Mouse (Mus musculus) intestine, postnatal 0 days (tissue): ENCODE results near the gene Nelfe. TPM values are rescaled to one million over a fixed set of nuclear protein-coding genes. Genes with fewer than 3 reads are reported as not detected.

Source experiments
- ATAC-seq: fragments of 200-750 bp; cut with Nextera tagmentation; 2 replicates; pipeline ENCODE4 v1.8.0; 2017; ENCODE audit warnings: mild to moderate bottlenecking, moderate TSS enrichment, moderate library complexity
- H3K27ac ChIP-seq: fragments of 300-500 bp; sonication (generic); 2 replicates; pipeline ENCODE4 v1.5.1; 2014; ENCODE audit warnings: mild to moderate bottlenecking, low read depth, low read length, moderate library complexity
- H3K27me3 ChIP-seq: fragments of 300-500 bp; sonication (generic); replicated peaks from 2 replicates; pipeline ENCODE4 v1.6.1; 2014; ENCODE audit warnings: low read length, mixed read lengths; ENCODE audit not compliant: control insufficient read depth, insufficient read depth
- H3K36me3 ChIP-seq: fragments of 300-500 bp; sonication (generic); 2 replicates; pipeline ENCODE4 v1.6.1; 2014; ENCODE audit warnings: mild to moderate bottlenecking, moderate library complexity; ENCODE audit not compliant: control insufficient read depth, insufficient read depth
- H3K4me1 ChIP-seq: fragments of 300-500 bp; sonication (generic); replicated peaks from 2 replicates; pipeline ENCODE4 v1.6.1; 2014; ENCODE audit warnings: antibody characterized with exemption, low read length, mixed read lengths; ENCODE audit not compliant: control insufficient read depth, insufficient read depth
- H3K4me2 ChIP-seq: fragments of 300-500 bp; sonication (generic); replicated peaks from 2 replicates; pipeline ENCODE4 v1.6.1; 2014; ENCODE audit warnings: low read depth, mild to moderate bottlenecking, moderate library complexity
- H3K4me3 ChIP-seq: fragments of 300-500 bp; sonication (generic); 2 replicates; pipeline ENCODE4 v1.5.1; 2014; ENCODE audit warnings: low read depth, low read length
- H3K9ac ChIP-seq: fragments of 300-500 bp; sonication (generic); 2 replicates; pipeline ENCODE4 v1.6.1; 2014; ENCODE audit warnings: mild to moderate bottlenecking, low read depth, low read length
- H3K9me3 ChIP-seq: fragments of 300-500 bp; sonication (generic); 2 replicates; pipeline ENCODE4 v1.6.1; 2016; ENCODE audit warnings: mixed run types; ENCODE audit not compliant: control insufficient read depth
- CTCF ChIP-seq: sonication (generic); IDR thresholded peaks from 2 replicates; pipeline ENCODE4 v1.5.1; 2016; ENCODE audit warnings: low read depth, mild to moderate bottlenecking, control low read depth, antibody characterized with exemption, moderate library complexity
- WGBS: fragments of 180-500 bp; shearing (Covaris S2); extraction: QIAGEN DNeasy Blood & Tissue Kit; methylation state at CpG from one replicate; pipeline ENCODE4 v1.1.7; 2014; 5-methylcytosine and 5-hydroxymethylcytosine counted together
- polyA plus RNA-seq: library from polyadenylated mRNA; unstranded; fragments of >200 nt; fragmentation: Nextera tagmentation; extraction: Ambion mirVana; gene quantifications from 2 replicates; pipeline ENCODE4 v1.2.1, GENCODE M21; 2015

Nelfe gene
- polyA plus RNA-seq, 1 experiment from 2014 or later: 57.8 TPM

DNA sequence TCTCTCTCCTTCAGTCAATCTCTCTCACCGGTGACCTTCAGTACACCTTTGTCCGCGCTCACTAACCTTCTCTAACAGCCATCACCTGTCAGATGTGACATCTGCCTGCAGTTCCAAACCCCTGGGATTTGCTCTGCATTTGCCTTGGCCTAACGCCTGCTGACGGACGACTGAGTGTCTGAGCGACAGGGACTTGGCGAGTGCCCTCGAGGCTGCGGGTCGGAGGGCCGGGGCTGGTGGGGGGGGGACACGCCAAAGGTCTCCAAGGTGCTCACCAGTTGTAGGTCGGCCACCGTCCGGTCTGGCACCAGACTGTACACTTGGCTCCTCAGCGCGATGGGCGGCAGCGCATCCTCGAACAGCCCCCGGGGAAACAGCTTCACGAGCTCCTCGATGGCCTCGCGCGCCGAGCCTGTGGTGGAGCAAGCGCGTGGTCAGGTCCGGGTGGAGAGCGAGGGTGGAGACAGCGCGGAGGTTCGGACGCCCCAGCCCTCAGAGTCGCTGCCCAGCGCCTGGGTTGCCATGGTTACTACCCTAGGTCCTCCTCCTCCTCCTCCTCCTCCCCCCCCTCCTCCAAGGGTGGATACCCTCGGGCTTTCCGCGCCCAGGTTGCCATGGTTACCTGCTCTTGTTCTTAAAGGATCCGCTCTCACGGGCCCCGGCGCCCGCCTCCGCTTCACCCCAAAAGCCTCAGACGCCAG lies 13.9 kb upstream of the Nelfe start:
- TF ChIP-seq CTCF: no peak
- 3% methylated on average over 48 of the region's 48 CpGs for WGBS

DNA sequence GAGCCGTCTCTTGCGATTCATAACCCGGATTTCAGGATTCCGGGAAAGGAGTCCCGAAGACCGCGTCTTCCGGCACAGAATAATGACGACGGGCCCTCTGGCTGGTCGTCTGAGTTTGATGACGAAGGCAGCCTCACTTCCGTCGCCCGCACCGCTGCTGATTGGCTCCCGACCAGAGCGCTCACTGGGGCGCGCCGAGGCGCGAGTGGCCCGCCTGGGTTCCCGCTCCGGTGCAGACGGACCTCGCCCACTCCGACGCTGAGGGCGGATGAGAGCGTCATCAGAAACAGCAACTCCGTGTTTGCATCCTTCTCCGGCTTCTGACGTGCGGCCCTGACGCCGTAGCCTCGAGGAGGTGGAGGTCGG lies 13.4 kb upstream of the Nelfe start, which contains the start of the genes Stk19 and Dxo:
Gene Stk19, minus strand, starts transcription at position 90 of the 366 bp plus-strand sequence.
Gene Dxo, plus strand, starts transcription at position 164 of the 366 bp plus-strand sequence.
- H3K27ac ChIP-seq: peak within 1 kb of the TSS; percentile 65
- peaks cover 9% of the 10 kb centered on the region for H3K4me1 ChIP-seq
- peak; percentile 94 for ATAC-seq
- H3K36me3 ChIP-seq: peaks cover 43% of the 10 kb centered on the region
- H3K4me3 ChIP-seq: peak within 1 kb of the TSS; percentile 82
- TF ChIP-seq CTCF: no peak
- under 1% methylated on average over 40 of the region's 40 CpGs for WGBS
- no peaks in the 10 kb centered on the region for H3K27me3 ChIP-seq
- H3K4me2 ChIP-seq: peak within 1 kb of the TSS; percentile 96
- no peaks in the 10 kb centered on the region for H3K9me3 ChIP-seq
- H3K9ac ChIP-seq: peak within 1 kb of the TSS; percentile 68

More for the DNA sequence above, 13.9 kb upstream of the Nelfe start:
- H3K4me2 ChIP-seq: peak overlapping the region; percentile 96
- peaks cover 39% of the 10 kb centered on the region for H3K36me3 ChIP-seq
- H3K27ac ChIP-seq: 0 out of 2 replicates have a peak overlapping the region, but pooled peaks have one; percentile 65
- peak overlapping the region; percentile 82 for H3K4me3 ChIP-seq
- H3K27me3 ChIP-seq: no peaks in the 10 kb centered on the region
- ATAC-seq: peak; percentile 66
- peaks cover 9% of the 10 kb centered on the region for H3K4me1 ChIP-seq
- H3K9me3 ChIP-seq: no peaks in the 10 kb centered on the region
- H3K9ac ChIP-seq: peak overlapping the region; percentile 68

DNA sequence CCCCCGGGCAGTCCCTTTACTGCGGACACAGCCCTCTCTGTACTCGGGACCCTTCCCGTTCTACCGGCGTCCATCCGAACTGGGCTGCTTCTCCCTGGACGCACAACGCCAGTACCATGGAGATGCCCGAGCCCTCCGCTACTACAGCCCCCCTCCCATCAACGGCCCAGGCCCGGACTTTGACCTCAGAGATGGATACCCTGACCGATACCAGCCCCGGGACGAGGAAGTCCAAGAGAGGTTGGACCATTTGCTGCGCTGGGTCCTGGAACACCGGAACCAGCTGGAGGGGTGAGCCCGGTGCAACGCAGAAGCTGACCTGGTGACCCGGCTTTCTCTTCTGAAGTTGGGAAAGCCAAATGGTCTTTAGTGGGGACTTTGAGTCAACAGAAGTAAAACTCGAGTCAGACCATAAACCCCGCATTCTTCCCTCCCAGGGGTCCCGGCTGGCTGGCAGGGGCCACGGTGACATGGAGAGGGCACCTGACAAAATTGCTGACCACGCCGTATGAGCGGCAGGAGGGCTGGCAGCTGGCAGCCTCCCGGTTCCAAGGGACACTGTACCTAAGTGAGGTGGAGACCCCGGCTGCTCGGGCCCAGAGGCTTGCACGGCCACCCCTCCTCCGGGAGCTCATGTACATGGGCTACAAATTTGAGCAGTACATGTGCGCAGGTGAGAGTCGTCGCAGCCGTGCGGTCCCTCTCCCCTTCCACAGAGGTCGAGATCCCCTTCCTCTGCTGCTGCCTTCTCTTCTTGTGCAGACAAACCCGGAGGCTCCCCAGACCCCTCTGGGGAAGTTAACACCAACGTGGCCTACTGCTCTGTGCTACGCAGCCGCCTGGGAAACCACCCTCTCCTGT lies 12.5 kb upstream of the Nelfe start:
- 26% methylated on average over 43 of the region's 43 CpGs for WGBS
- Histone ChIP-seq H3K4me1 (peaks cover 9% of the 10 kb centered on the region), H3K27ac (peak overlapping the region; percentile 65), H3K4me2 (peak overlapping the region; percentile 96), H3K4me3 (peak overlapping the region; percentile 82), H3K36me3 (peaks cover 48% of the 10 kb centered on the region), H3K27me3 (no peaks in the 10 kb centered on the region), H3K9ac (peak overlapping the region; percentile 68), H3K9me3 (no peaks in the 10 kb centered on the region)
- ATAC-seq: peak; percentile 12; the same call in 1 of the 2 replicates
- TF ChIP-seq CTCF: no peak

DNA sequence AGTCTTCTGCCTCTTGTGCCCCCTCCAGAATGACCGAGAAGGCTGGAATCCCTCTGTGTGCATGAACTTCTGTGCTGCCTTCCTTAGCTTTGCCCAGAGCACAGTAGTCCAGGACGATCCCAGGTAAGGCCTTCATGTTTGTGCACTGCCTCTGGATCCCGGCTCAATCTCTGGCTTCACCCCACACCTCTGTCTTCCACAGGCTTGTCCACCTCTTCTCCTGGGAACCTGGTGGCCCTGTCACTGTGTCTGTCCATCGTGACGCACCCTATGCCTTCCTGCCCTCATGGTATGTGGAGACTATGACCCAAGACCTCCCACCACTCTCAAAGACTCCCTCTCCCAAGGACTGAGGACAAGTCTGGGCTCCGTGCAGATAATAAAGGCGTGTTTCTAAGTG lies 11.4 kb upstream of the Nelfe start:
- Histone ChIP-seq H3K9me3 (no peaks in the 10 kb centered on the region), H3K4me1 (peaks cover 9% of the 10 kb centered on the region), H3K4me3 (no peak overlapping the region), H3K27ac (no peak overlapping the region), H3K36me3 (peaks cover 51% of the 10 kb centered on the region), H3K9ac (no peak overlapping the region), H3K4me2 (no peak overlapping the region; the same call in 1 of the 2 replicates), H3K27me3 (no peaks in the 10 kb centered on the region)
- WGBS: 84% methylated on average over 7 of the region's 7 CpGs
- TF ChIP-seq CTCF: no peak
- no peak for ATAC-seq

GRCm38 (mm10) chr17:34840736-34841307 lies 9.4 kb upstream of the Nelfe start:
- Histone ChIP-seq H3K27me3 (no peaks in the 10 kb centered on the region), H3K27ac (no peak overlapping the region), H3K9ac (no peak overlapping the region), H3K36me3 (peaks cover 67% of the 10 kb centered on the region), H3K4me1 (peaks cover 7% of the 10 kb centered on the region), H3K9me3 (no peaks in the 10 kb centered on the region), H3K4me2 (no peak overlapping the region), H3K4me3 (no peak overlapping the region)
- WGBS: 69% methylated on average over 6 of the region's 6 CpGs
- TF ChIP-seq CTCF: no peak
- ATAC-seq: peak; percentile 12; the same call in 1 of the 2 replicates

DNA sequence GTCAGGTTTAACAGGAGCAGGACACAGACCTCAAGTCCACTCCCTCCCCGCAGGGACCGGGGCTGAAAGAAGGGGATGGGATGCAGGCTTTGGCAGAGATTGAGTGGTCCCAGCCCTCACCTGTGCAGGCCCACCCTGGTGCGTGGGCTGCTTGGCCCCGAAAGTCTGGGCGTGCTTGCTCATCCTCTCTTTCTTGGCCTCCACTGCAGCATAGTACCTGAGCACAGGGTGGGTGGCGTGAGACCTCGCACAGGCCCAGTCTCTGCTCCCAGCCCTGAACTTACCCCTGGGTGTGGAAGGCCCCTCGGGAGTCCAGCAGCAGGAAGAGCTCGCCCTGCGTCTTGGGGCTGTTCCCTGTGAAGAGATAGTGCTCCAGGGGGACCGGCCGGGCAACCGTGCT lies 5.3 kb upstream of the Nelfe start:
- H3K27ac ChIP-seq: no peak overlapping the region
- WGBS: 93% methylated on average over 13 of the region's 13 CpGs
- no peak for TF ChIP-seq CTCF
- no peak overlapping the region for H3K4me2 ChIP-seq
- peaks cover 5% of the 10 kb centered on the region; the same call in 1 of the 2 replicates for H3K4me1 ChIP-seq
- peaks cover 84% of the 10 kb centered on the region for H3K36me3 ChIP-seq
- H3K9ac ChIP-seq: no peak overlapping the region
- ATAC-seq: no peak
- no peak overlapping the region for H3K4me3 ChIP-seq
- H3K9me3 ChIP-seq: no peaks in the 10 kb centered on the region
- H3K27me3 ChIP-seq: no peaks in the 10 kb centered on the region
